Mouse (Mus musculus) right cerebral cortex, postnatal 4 days (tissue): ENCODE measurements around the gene Tfcp2.
"Not testable (repeated sequence)": the region's sequence is repeated elsewhere in the genome, so short reads cannot be mapped to it uniquely, and the experiment has no call there.

Experiments used
- DNase-seq: peaks from one replicate; pipeline ENCODE4 v3.0.0-alpha.2; 2022

The Tfcp2 gene

GRCm38 (mm10) chr15:100555965-100556364 is 4.2 kb upstream of the Tfcp2 start:
- no peak for DNase-seq

GRCm38 (mm10) chr15:100550280-100550679 is 1.5 kb downstream of the Tfcp2 start:
- no peak for DNase-seq

- DNase-seq: not testable (repeated sequence)
Measured at GRCm38 (mm10) chr15:100543651-100544030, 8.2 kb downstream of the Tfcp2 start.

GRCm38 (mm10) chr15:100542876-100543650 is 8.7 kb downstream of the Tfcp2 start:
- DNase-seq: not testable (repeated sequence)

- no peak for DNase-seq
Measured at GRCm38 (mm10) chr15:100541426-100541825, 10.4 kb downstream of the Tfcp2 start.

- DNase-seq: not testable (repeated sequence)
Measured at GRCm38 (mm10) chr15:100541001-100541400, 10.8 kb downstream of the Tfcp2 start.

- no peak for DNase-seq
Measured at GRCm38 (mm10) chr15:100539411-100539810, 12.4 kb downstream of the Tfcp2 start.

- DNase-seq: no peak
Measured at GRCm38 (mm10) chr15:100537913-100538312, 13.9 kb downstream of the Tfcp2 start.

- DNase-seq: no peak
Measured at GRCm38 (mm10) chr15:100527900-100528299, 23.9 kb downstream of the Tfcp2 start.

GRCm38 (mm10) chr15:100525405-100525804 is 26.4 kb downstream of the Tfcp2 start:
- DNase-seq: no peak

- DNase-seq: no peak
Measured at GRCm38 (mm10) chr15:100520306-100520705, 31.5 kb downstream of the Tfcp2 start.

GRCm38 (mm10) chr15:100515121-100515520 is 36.7 kb downstream of the Tfcp2 start:
- DNase-seq: no peak

- DNase-seq: no peak
Measured at GRCm38 (mm10) chr15:100513387-100513786, 38.4 kb downstream of the Tfcp2 start.

- no peak for DNase-seq
Measured at GRCm38 (mm10) chr15:100510072-100510471, 41.7 kb downstream of the Tfcp2 start.

- no peak for DNase-seq
Measured at GRCm38 (mm10) chr15:100508454-100509167, 43.2 kb downstream of the Tfcp2 start.

- not testable (repeated sequence) for DNase-seq
Measured at GRCm38 (mm10) chr15:100499506-100499905, 52.3 kb downstream of the Tfcp2 start.

- DNase-seq: peak; percentile 97
Measured at GRCm38 (mm10) chr15:100495102-100495501, 56.7 kb downstream of the Tfcp2 start, which contains the start of gene Csrnp2. Gene Csrnp2, minus strand, starts transcription at chr15:100495488.

GRCm38 (mm10) chr15:100494647-100495046 is 57.2 kb downstream of the Tfcp2 start:
- no peak for DNase-seq

- DNase-seq: no peak
Measured at GRCm38 (mm10) chr15:100491966-100492365, 59.8 kb downstream of the Tfcp2 start.

GRCm38 (mm10) chr15:100489263-100489662 is 62.5 kb downstream of the Tfcp2 start:
- DNase-seq: no peak

GRCm38 (mm10) chr15:100488297-100488696 is 63.5 kb downstream of the Tfcp2 start:
- DNase-seq: not testable (repeated sequence)

GRCm38 (mm10) chr15:100487050-100487449 is 64.8 kb downstream of the Tfcp2 start:
- no peak for DNase-seq

GRCm38 (mm10) chr15:100486450-100486849 is 65.4 kb downstream of the Tfcp2 start:
- no peak for DNase-seq

GRCm38 (mm10) chr15:100485576-100485975 is 66.2 kb downstream of the Tfcp2 start:
- DNase-seq: no peak
